Mouse (Mus musculus) monocyte, adult 59 days (primary cell): ENCODE measurements around the gene Tnfrsf8. TPM values are rescaled to one million over a fixed set of nuclear protein-coding genes. Genes with fewer than 3 reads are reported as not detected.

Experiments
- total RNA-seq, 2 experiments: library from RNA; stranded (reverse); gene quantifications; one replicate each; pipeline ENCODE4 v1.2.4; 2023

The Tnfrsf8 gene
- 1 to 10 TPM; 8.1 to 8.5 TPM for total RNA-seq

GRCm38 (mm10) chr4:145314836-145315467, at the start of gene Tnfrsf8:
Gene Tnfrsf8, minus strand, starts transcription at chr4:145315164.

GRCm38 (mm10) chr4:145246173-145247011, 68.6 kb downstream of the Tnfrsf8 start, which contains the start of gene Tnfrsf1b:
Gene Tnfrsf1b, minus strand, starts transcription at chr4:145246870.

Other genes with a start within 250 kb of the Tnfrsf8 start
- gene Vps13d, start 120.2 kb downstream of the Tnfrsf8 start, total RNA-seq, result 10 to 100 TPM; 44.7 to 51.7 TPM
- 100 to 1,000 TPM; 797 to 800 TPM for gene Tnfrsf1b, start 68.3 kb downstream of the Tnfrsf8 start, total RNA-seq
- gene Zfp990, start 195.6 kb upstream of the Tnfrsf8 start, total RNA-seq, result not detected